Mouse (Mus musculus) monocyte, adult 5-6 weeks (primary cell): ENCODE data around the gene Slco1a4. TPM values are rescaled to one million over a fixed set of nuclear protein-coding genes. Genes with fewer than 3 reads are reported as not detected.
"Not testable (repeated sequence)": the region's sequence is repeated elsewhere in the genome, so short reads cannot be mapped to it uniquely, and the experiment has no call there.

Experiments
- ATAC-seq: fragments of 153-309, 156-312 bp; replicated peaks from 2 replicates; pipeline ENCODE4 v1.8.0; 2017; ENCODE audit warnings: mild to moderate bottlenecking; ENCODE audit not compliant: low TSS enrichment, insufficient number of reproducible peaks, severe bottlenecking, poor library complexity, low FRiP score
- total RNA-seq: library from RNA; stranded (forward); fragments of 200-1000, 200-491, 200-594 nt; gene quantifications from 3 replicates; pipeline ENCODE4 v1.2.3, GENCODE M21; 2017

Gene Slco1a4
- total RNA-seq, result not detected in 3 replicates

- no peak for ATAC-seq
These were observed at the start of gene Slco1a4 for GRCm38 (mm10) chr6:141856085-141856484. Slco1a4 (minus strand) TSS chr6:141856199.

- ATAC-seq, result no peak
These were observed 42.2 kb upstream of the Slco1a4 start for GRCm38 (mm10) chr6:141898197-141898596.

GRCm38 (mm10) chr6:141889723-141890122, 33.7 kb upstream of the Slco1a4 start:
- no peak for ATAC-seq

- ATAC-seq, result no peak
These were observed 32.2 kb upstream of the Slco1a4 start for GRCm38 (mm10) chr6:141888248-141888647.

GRCm38 (mm10) chr6:141882581-141882980, 26.6 kb upstream of the Slco1a4 start:
- ATAC-seq, result no peak

GRCm38 (mm10) chr6:141875742-141876141, 19.7 kb upstream of the Slco1a4 start:
- ATAC-seq, result not testable (repeated sequence)

- ATAC-seq, result no peak
These were observed 15.7 kb upstream of the Slco1a4 start for GRCm38 (mm10) chr6:141871711-141872110.

- ATAC-seq, result no peak
These were observed 12.7 kb upstream of the Slco1a4 start for GRCm38 (mm10) chr6:141868735-141869134.

GRCm38 (mm10) chr6:141866026-141866425, 10.0 kb upstream of the Slco1a4 start:
- no peak for ATAC-seq

GRCm38 (mm10) chr6:141857735-141858531, 1.9 kb upstream of the Slco1a4 start:
- no peak for ATAC-seq

GRCm38 (mm10) chr6:141853616-141854015, 2.4 kb downstream of the Slco1a4 start:
- ATAC-seq, result no peak

GRCm38 (mm10) chr6:141849051-141849450, 6.9 kb downstream of the Slco1a4 start:
- ATAC-seq, result no peak

- ATAC-seq, result no peak
These were observed 58.2 kb downstream of the Slco1a4 start for GRCm38 (mm10) chr6:141797837-141798236.

GRCm38 (mm10) chr6:141774476-141774875, 81.5 kb downstream of the Slco1a4 start:
- no peak for ATAC-seq

GRCm38 (mm10) chr6:141773710-141774109, 82.3 kb downstream of the Slco1a4 start, which contains the start of gene Gm5724:
Gm5724 (minus strand) TSS chr6:141773810.
- ATAC-seq, result no peak

Other genes with a start within 250 kb of the Slco1a4 start
- gene Slco1b2, start 226.7 kb downstream of the Slco1a4 start, total RNA-seq, result not detected in 3 replicates
- gene Gm5724, start 82.4 kb downstream of the Slco1a4 start, total RNA-seq, result not detected in 3 replicates
- gene Slco1a1, start 90.8 kb upstream of the Slco1a4 start, total RNA-seq, result not detected in 3 replicates
- not detected in 3 replicates for gene Gm6614, start 155.2 kb upstream of the Slco1a4 start, total RNA-seq